Mouse (Mus musculus) c-Kit-positive CD71-negative TER-119-negative erythroid progenitor cells, embryonic 14.5 days (primary cell): Measurements from ENCODE around the gene Pde4d.

Experiments used
- DNase-seq: peaks from one replicate; pipeline ENCODE4 v3.0.0-alpha.2; 2013; ENCODE audit warnings: low read depth

Pde4d gene

DNA sequence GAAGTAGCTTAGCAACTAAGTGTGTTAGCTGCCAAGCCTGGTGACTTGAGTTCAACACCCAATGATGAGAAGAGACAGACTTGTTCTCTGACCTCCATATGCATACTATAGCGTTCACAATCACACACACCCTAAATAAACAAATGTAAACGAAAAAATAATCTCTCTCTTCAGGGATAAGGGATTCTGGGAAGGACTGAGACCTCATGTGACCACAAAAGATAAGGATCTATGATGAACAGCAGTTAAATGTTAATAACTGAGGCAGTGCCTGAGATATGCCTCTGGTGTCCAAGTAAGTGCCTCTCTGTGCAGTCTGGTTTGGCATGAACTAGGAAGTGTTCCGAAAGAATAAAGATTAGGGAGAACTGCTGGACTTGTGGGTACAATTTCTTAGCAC is 1243.1 kb downstream of the Pde4d start:
- no peak for DNase-seq

DNA sequence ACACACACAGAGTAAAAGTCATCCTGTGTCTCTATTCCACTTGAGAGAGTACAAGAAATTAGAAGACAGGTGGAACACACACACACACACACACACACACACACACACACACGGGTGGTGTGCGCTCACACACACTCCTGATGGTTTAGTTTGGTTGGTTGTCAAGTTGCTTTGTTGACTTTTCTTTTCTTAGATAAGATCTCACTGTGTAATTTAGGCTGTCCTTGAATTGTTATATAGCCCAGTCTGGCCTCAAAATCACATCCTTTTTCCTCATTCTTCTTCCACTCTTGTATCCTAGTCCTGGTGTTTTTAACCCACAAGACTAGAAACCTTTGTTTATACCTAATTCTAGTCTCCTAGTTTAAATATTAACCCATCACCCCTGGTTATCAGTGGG is 1244.0 kb downstream of the Pde4d start:
- no peak for DNase-seq

DNA sequence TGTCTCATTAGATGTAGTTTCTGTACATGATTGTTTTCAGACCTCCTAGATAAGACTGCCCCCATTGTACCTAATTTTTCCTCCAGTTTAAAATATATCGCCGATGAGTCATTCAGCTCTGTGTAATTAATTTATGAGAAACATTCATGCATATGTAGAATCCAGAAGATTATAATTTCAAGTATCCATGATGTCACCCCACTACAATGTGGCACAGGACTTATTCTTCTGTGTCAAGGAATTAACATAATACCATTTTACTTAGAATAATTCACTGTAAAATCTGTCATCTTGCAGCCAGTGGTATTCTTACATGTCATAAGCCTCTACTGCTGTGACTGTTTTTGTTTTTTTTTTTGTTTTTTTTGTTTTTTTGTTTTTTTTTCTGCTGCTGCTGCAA is 1244.5 kb downstream of the Pde4d start:
- DNase-seq, result no peak

DNA sequence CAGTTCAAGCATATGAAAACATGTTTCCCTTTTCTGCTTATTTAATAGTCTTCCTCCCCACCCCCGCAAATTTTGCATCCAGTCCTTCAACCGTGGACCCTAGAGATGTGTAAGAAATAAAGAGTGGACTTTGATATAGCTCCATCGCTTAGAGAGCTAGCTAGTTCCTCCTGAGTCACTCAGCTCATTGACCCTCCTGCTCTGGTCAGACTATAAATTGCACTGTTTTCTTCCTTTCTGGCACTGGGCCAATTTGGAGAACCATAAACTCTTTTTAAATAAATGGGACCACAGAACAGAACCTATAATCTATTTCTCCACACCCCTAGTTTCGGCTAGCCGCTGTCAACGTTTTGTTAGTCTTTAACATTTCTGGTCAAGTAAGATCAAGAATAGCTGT is 1245.3 kb downstream of the Pde4d start:
- DNase-seq, result no peak

DNA sequence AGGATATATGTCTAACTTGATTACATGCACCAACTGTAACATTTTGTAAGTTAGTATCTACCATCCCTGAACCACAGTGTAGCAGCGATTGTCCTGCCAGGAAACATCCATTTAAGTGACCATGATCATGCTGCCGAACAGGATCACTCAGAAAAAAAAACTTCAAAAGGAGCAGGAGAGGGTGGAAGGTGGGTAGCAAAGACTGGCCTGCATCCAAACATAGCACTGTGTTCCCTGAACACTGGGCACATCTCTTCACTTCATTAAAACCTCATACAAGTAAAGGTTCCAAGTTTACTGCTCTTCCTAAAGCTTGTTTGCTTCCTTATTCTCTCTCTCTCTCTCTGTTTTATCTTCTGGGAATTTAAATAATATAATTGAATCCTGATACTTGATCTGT is 1256.4 kb downstream of the Pde4d start:
- no peak for DNase-seq

DNA sequence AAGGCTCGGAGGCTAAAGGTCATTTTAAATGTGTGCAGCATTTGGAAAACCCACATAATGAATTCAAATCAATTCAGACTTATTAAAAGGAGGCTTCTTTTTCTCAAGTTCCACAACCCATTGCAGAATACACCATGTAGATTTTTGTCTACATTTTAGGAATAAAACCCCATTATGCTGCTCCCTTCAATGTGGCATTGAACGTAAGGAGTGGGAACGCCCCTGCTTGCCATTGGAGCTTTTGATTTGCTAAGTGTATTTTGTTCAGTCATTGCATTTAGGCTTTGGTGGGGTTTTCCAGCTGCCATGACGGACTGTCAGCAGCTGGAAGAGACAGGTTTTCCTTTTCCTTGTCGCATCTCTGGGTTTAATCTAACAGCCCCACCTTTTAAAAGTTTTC is 1256.8 kb downstream of the Pde4d start:
- no peak for DNase-seq

DNA sequence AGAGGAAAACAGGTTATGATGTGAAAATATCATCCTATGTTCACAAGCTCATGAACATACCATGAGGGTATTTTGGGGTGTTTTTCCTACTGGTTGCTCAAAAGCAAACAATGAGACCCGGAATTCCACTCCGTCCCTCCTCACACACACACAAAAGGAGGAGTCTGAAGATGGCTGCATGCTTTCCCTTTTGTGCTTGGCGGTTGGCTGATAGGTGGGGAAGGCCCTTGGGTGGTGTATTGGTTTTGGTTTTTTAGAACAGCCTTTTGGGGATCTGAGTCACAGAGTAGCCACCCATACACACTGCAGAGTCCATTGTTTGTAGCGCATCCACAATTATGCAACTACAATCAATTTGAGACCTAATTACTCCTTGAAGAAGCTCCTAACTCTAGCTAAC is 1257.4 kb downstream of the Pde4d start:
- no peak for DNase-seq

DNA sequence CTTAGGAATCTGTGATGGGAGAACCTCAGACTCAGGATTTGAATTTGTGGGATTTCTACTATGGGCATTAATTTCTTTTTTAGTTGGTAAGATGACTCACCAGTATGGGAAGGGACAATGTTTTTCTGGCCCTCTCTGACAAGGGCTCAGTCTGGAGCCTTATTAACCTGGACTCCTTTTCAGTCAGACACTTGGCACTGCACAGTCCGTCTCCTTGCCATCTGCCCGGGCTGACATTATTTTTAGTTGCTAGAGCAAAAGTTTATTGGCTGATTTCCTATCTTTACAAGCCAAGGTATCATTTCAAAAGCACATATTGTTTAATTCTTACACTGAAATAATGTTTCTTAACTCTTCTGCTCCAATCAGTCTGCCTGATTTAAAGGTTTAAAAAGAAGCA is 1258.6 kb downstream of the Pde4d start:
- no peak for DNase-seq

DNA sequence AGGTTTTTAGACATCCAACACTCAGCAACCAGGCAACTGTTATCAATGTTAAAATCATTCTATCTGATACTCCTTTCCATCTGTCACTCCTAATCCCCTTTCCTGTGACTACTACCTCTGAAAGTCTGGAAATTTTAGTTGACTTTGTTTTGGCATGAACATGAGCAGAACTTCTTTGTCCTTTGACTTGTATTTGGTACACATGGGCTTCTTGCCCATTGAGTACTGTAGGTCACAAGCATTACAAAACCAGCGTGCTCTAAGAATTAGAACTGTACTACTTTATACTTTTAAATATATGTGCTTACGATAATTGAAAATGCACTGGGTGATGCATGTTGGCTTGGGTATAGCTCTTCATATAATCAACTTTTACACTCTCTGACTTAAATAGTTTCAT is 1264.8 kb downstream of the Pde4d start:
- DNase-seq, result no peak

DNA sequence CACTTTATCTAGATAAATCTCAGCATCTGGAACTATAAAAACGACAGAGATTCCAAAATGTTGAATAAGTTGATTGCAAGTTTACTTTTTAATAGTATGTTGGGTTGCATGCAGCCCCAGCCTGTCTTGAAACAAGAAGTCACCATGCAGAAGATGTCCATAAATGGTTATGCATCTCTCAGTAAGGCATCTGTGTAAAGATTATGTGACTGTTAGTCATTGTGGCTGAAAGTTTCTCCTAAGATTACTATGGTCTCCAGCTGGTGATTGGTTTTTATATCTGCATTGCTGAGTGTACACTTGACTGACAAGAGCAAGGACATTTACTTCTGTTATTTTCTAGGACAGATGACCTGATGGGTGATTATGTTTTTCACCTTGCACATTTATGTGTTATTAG is 1265.6 kb downstream of the Pde4d start:
- DNase-seq, result no peak

DNA sequence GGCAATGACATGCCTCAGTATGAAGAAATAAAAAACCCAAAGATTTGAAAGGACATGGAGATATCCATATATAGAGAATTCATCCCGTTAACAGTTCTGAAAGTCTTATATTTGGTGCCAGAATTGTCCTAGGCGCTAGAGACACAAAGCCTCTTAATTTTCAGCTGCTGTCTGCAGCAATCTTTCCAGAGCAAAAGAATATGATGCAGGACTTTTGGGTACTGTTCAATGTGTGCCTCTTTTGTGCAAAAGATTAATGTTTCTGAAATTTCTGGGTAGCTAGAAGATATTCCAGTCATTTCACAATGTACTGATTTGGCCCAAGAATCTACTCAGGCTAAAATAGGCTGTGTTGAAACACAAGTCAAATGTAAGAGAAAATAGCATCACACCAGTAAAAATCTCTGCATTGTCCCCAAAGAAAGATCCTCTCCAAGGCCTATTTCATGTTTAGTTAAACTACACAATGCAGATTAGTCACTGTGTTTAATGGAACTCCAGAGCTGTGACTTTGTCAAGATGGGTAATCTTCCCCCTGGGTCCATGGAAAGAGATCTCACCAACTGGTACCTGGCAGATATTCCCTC is 1270.5 kb downstream of the Pde4d start:
- DNase-seq, result no peak

DNA sequence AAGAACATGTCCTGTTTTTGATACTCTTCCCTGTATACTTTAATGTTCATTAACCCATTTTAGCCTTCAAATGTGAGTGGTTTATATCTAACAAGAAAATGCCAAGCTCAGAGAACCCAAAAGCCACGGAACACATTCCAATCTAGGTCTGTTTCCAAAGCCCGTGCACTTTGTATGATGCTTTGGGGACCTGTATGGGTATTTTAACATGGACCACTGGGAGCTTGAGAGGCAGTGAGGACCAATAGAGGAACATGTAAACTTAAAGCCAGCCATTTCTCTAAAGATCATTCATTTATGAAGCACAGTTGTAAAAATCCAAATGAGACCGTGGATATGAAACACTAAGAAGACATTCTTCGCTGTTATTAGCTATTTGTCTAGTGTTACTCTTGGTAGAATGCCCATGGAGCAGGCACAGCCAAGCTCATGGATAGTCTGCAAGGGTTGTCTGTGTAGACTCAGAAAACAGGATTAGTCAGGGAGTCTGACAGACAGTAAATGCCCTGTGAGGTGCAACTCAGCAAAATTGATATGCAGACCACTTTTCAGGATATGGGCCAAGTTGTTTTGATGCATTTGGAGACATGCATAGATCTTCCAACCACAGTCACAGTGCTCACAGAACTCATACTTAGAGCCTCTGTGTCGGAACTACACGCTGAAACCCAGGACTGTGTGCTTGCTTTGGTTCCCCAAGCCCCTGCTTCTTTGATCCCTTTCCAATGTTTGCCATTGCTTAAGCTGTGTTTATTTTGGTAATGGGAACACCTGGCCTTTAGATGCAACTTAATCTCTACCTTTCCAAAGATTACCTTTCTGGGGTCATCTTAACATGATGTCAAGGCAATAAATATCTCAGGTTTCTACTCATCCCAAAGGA is 1272.7 kb downstream of the Pde4d start:
- DNase-seq, result no peak

DNA sequence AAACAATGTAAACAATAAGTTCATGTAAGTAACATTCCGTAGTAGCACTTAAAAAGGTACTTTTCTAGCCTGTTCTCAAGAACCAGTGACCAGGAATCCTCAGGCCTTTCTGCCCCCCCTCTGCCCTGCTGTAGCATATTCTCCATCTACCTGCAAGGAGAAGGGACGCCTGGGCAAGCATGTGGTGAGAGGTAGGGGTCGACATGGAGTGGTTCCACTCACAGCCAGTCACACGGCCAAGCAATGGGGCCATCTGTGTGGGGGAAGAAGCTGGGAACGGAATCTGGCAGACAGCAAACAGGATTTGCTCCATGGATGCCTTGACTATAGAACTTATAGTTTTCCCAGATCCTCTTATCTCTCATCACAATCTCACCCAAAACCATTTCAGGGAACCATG is 1277.6 kb downstream of the Pde4d start:
- no peak for DNase-seq

DNA sequence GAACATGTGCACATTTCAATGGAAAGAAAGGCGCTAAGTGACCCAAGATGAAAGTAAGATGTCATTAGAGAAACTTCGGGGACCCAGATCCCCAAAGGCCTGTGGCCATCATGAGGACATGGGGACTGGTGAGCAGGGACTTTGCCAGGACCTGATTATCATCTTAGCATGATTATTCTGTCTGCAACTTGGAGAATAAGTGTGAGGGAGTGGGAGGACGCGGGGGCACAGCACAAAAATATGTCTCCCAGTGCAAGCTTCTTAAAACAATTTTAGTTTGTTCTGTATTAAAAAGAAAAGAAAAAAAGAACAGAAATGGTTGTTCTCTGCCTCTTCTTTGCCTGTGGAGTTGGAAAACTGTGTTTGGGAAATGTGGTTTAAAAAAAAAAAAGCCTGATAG is 1279.9 kb downstream of the Pde4d start:
- no peak for DNase-seq

DNA sequence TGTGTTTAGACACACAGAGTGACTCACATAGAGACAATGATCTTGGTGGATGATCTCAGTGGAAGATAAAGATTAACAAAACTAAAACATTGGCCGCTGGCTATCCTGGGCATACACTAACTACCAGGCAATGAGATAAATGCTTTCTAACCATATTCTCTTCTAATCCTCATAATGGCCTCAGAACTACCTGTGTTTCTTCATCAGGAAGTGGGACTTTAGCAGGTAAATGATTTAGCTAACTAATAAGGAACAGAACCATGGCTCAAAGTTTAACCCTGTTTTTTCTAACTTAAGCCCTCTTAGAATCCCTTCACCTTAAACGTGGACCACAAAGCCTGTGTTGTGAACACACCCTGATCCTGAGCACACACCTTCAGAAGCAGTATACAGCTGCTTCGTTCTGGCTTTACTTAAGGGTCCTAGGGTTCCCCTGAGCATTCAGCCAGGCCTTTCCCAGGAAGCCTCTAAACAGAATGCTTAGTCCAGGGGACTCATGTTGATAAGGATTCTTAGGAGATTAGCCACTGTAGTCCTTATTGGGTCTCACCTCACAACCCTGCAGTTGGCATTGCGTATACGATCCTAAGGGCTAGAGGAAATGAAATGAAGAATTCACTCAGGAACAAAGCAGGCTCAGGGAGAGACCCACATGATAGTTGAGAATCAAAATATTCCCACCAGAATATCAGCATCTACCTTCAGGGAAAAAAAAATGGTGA is 1283.1 kb downstream of the Pde4d start:
- DNase-seq, result no peak

DNA sequence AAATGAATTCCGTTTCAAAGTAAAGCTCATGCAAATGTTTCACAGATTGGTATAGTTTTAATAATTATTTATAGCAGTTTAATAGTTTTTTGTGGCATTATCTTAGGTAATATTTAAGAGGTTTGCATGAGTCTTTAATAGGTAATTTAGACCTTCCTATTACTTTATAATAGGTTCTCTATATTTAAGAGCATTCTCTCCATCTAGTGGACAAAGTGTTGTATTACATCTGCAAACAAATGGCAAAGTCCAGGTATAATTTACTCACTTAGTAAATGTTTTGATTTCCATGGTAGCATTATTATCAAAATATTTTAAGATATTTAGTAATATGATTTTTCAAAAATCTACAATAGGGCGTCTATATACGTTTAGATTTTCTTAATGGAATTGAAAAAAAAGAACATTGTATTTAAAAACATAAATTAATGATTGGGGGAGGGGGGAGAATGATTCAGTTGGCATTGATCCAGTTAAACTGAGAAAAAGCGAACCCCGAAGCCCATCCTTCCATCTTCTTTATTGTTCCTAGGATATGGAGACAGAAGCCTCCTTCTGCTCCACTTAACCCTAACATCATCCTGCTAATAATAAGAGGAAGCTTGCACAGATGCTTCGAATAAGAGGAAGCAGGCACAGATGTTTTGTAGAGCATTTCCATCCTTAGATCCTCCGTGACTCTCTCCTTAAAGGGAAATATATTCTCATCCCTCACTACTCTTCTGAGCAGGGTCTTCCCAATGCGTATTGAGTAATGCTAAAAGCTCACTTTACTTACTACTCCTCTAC is 1286.7 kb downstream of the Pde4d start:
- DNase-seq, result peak; percentile 35

DNA sequence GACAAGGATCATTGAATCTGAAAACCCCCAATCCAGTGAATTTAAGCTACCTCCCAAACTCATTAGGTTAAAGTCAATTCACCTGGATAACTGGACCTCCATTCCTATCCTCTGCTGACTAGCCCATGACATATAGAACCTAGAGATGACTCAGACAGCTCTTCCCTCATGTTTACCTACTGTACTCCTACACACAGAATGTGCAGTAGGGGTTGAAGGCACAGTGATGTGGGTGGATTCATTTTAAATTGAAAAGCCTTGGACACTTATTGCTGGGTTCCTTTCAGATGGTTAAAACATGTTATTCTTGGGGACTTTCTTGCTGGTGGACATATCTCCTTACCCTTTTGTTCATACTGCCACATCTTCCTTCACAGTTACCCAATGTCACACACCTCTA is 1296.7 kb downstream of the Pde4d start:
- no peak for DNase-seq

DNA sequence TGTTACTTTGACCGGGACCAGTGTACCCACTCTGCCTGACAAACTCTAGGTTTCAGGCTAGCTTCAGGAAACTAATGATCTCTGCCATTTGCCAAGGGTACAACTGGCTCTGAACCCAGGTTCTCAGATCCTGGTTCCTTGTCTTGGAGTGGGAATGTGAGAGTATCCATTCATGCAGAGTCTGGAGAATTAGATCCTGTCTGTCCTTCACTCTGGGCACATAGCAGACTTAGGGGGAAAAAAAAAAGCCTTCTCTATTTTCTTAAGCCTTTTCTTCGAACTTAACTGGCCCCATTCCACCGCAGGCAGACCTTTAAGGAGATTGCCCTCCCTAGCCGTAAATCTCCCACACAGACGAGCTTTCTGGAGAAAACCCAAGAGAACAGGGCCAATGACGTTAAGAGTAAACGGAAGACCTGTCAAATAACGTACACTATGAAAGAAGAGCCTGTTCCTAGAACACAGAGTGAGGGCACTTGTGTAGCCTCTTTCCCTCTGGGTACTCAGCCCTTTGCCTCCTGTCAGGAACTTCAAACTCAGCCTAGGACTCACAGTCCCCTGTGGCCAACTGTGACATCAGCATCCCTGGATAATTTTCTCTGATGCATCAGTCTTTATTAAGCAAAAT is 1302.6 kb downstream of the Pde4d start:
- DNase-seq, result no peak

DNA sequence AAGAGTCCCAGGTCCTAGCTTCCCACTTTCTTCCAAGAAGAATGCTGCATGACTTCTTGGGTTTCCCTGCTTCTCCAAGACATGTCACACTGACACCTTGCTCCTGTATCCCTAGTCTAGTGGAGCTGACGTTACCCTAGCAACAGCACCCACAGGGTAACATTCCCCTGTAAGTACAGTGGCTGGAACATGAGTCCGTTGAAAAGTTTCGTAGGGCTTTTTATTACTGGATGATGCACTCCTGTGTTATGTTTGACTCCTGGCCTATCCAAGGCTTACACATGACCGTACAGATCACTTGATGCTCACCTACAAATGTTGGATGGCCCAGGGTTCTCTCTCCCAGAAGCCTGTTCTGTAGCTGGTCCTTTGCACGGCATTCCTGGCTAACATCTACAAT is 1307.1 kb downstream of the Pde4d start:
- no peak for DNase-seq

DNA sequence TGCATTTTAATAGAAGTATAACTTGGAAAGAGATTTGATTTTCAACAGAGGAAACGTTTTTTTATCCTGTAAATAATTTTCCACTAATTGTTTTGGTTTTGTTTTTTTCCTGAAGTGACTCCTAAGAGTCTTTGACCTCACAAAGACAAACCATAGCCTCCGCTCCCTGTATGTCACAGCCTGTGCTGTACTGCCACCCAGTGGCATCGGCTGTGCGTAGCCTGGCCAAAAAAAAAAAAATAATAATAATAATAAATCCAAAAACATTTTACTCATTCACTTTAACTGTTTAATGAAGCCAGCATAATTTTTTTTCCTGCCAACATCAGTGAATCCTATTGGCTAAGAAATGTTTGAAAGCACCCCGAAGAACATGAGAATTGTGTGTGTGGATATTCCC is 1309.5 kb downstream of the Pde4d start:
- DNase-seq, result no peak

DNA sequence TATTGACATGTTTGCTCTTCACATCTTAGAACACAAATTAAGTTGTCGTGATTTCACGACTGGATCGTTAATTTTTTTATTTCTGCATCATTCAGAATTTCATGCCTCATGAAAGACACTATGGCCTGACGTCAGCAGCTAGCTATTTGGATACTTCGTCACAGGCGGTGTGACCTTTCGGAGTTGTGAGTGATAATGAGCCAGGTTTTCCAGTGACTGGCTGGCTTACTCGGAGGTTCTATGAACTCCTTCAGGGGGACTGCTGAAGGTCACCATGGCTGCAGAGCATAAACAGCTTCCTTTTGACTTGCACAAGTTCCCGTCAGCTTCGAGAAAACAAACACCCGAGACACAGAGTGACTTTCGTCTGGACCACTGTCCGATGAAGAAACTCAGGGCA is 1311.3 kb downstream of the Pde4d start:
- DNase-seq, result no peak

DNA sequence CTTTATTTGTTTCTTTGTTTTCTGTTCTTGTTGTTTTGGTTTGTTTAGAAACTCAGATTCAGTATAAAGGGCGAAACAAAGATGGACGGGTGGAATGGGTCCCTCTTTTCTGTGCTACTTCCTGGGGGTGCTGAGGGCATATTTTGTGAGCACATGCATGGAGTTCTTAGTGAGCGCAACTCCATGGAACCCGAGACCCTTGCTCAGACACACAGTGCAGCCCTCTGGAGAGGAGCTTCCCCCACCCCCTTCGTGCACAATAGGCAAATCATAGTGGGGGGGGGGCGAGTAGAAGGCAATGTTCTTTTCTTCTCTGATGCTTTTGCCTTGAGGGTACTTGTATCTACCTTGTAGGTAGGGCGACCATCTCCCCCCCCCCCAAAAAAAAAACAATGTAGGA is 1325.0 kb downstream of the Pde4d start:
- DNase-seq, result no peak
